Mouse (Mus musculus): Measurements from ENCODE around the gene Junb. TPM values are rescaled to one million over a fixed set of nuclear protein-coding genes. Genes with fewer than 3 reads are reported as not detected.

The Junb gene
- polyA plus RNA-seq, 1 experiment from 2014 or later, result 7.5 TPM

DNA sequence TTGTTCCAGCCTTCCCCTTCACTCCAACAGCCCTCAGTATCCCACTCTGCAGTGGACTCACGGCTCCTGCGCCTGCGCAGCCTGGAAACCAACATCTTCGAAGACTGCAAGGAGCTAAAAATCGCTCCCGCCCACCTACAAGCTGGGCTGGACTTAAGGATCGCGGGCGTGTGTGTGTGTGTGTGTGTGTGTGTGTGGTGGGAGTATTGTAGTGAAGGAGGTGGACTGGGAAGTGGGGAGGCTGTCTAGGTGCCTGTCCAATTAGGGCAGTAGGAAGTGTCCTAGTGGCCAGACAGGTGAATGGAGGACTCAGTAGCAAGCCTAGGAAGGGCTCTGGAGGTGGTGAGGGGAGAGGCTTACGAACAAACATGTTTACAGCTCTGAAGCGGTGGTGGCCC is 33.3 kb downstream of the Junb start:
- peak overlapping the region; percentile 67 for H3K4me2 ChIP-seq
- peak overlapping the region; percentile 56 for H3K4me3 ChIP-seq
- H3K4me1 ChIP-seq (replicated peaks), result peaks cover 37% of the 10 kb centered on the region
- H3K27ac ChIP-seq (replicated peaks), result peak overlapping the region; percentile 73
- no peaks in the 10 kb centered on the region for H3K9me3 ChIP-seq
- no peaks in the 10 kb centered on the region for H3K36me3 ChIP-seq
- H3K9ac ChIP-seq, result peak overlapping the region; percentile 73
- ATAC-seq (ENCODE audit: low read depth), result peak; percentile 59
- H3K27me3 ChIP-seq, result peaks cover 77% of the 10 kb centered on the region
- 5% methylated on average over 11 of the region's 11 CpGs for WGBS

DNA sequence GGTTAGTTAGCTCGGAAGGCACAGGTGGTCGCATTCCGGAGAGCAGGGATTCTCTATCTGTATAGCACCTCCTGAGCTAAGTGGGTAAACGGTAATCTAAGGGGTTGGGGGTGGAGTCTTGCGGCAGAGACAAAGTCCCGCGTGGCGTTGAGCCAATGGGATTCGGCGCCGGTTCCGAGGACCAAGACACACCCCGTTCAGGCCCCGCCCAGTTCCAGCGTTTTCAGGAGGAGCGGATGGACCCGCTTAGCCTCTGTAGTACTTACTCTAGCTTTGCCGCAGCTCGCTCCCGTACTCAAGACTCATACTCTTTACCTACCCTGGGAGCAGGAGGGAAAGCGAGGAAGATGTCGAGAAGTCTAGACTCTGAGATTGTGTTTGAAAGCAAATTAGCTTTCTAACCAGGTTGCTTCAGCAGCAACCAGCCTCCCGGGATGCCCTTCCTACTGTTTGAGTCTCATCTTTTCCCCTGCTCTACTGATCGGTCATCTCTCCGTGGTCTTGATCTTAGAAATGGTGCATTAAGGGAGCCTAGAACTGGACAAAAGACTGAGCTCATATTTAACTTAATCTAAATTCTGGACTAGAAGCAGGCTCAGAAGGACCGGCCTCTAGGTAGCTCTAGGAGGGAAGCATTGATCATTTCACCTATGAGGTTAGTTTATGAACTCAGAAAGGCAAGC is 33.9 kb downstream of the Junb start:
- Histone ChIP-seq H3K9ac (peak overlapping the region; percentile 73), H3K9me3 (no peaks in the 10 kb centered on the region), H3K4me2 (peak overlapping the region; percentile 67), H3K4me1 (replicated peaks) (peaks cover 37% of the 10 kb centered on the region), H3K4me3 (peak overlapping the region; percentile 56), H3K27ac (replicated peaks) (no peak overlapping the region), H3K36me3 (no peaks in the 10 kb centered on the region), H3K27me3 (peaks cover 74% of the 10 kb centered on the region)
- ATAC-seq (ENCODE audit: low read depth), result no peak
- under 1% methylated on average over 26 of the region's 26 CpGs for WGBS

DNA sequence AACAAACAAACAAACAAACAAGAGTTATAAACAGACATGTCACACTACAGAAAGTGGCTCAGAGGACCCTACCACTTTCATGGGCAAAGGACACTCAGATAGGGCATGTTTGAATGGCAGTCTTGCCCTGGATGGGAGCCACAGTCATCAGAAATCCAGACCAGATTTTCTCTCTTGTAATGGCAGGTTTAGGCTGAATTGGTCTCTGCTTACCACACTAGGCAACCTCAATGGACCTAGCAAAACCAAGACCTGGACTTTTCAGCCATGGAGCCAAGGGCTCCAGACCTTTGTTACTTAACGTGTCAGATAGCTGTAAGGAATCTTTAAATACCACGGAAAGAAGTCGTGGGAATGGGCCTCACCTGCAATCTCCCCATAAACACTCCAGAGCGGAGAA is 34.8 kb downstream of the Junb start:
- H3K4me3 ChIP-seq, result peak overlapping the region; percentile 56; the same call in 1 of the 2 replicates
- peak overlapping the region; percentile 67; the same call in 1 of the 2 replicates for H3K4me2 ChIP-seq
- no peak overlapping the region for H3K27ac ChIP-seq (replicated peaks)
- H3K9ac ChIP-seq, result no peak overlapping the region
- ATAC-seq (ENCODE audit: low read depth), result no peak
- 20% methylated on average over 4 of the region's 4 CpGs for WGBS
- H3K36me3 ChIP-seq, result no peaks in the 10 kb centered on the region
- H3K4me1 ChIP-seq (replicated peaks), result peaks cover 37% of the 10 kb centered on the region
- H3K9me3 ChIP-seq, result no peaks in the 10 kb centered on the region
- peaks cover 76% of the 10 kb centered on the region for H3K27me3 ChIP-seq

DNA sequence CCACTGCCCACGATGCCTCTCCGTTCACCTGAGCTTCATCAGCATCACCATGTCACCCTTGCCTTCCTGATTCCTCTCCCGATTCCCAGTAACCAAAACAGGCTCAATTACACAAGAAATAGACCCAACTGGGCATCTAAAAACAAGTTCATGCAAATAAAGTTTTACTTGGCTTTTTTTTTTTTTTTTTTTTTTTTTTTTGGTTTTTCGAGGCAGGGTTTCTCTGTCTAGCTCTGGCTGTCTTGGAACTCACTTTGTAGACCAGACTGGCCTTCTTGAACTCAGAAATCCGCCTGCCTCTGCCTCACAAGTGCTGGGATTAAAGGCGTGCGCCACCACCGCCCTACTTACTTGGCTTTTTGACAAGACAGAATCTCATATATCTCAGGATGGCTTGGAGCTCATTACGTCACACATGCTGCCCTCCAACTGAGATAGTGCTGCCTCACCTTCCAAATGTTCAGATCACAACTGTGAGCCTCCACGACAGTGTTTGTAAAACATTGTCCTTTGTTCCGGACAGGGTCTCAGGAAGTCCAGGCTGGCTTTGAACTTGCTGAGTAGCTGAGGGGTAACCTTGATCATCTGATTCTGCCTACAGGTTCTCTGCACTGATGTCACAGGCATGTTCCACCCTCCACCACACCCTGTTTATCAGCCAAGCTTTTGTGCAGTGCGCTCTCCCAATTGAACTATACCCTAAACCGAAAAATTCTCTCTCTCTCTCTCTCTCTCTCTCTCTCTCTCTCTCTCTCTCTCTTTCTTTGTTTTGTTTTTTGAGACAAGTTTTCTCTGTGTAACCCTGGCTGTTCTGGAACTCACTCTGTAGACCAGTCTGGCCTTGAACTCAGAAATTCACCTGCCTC is 40.7 kb downstream of the Junb start:
- peaks cover under 1% of the 10 kb centered on the region for H3K36me3 ChIP-seq
- ATAC-seq (ENCODE audit: low read depth), result no peak
- H3K4me2 ChIP-seq, result peak overlapping the region; percentile 90
- peak overlapping the region; percentile 40; the same call in 1 of the 2 replicates for H3K27ac ChIP-seq (replicated peaks)
- peak overlapping the region; percentile 94; the same call in 1 of the 2 replicates for H3K9ac ChIP-seq
- H3K4me1 ChIP-seq (replicated peaks), result peaks cover 37% of the 10 kb centered on the region
- WGBS, result 64% methylated on average over 13 of the region's 13 CpGs
- H3K4me3 ChIP-seq, result peak overlapping the region; percentile 73
- no peaks in the 10 kb centered on the region for H3K9me3 ChIP-seq
- peaks cover 51% of the 10 kb centered on the region for H3K27me3 ChIP-seq

DNA sequence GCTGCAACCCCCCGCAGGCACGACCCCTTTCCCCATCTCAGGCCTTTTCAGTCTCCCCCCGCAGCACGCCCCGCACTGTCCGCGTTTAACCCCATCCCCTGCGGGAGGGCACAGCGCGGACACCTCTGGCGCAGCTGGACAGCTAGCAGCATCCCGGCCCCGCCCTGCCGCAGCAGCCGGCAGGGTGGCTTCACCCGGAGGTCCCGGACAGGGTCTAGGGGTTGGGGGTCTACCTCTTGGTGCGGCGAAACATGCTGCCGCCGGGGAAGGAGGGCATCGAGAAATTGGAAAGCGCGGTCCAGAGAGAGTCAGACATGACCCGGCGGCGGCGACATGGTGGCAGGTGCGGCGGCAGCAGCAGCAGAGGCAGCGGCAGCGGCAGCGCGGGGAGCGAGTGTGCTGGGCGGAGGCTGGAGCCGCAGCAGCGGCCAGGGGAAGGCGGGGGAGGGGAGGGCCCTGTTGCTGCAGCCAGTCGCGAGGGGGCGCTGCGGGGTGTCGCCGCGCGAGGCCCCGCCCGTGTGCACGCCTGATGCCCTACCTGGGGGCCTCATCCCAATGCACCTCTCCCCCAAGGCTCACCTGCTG is 41.5 kb downstream of the Junb start, which contains the start of gene Mast1:
Gene Mast1, minus strand, starts transcription at position 398 of the 585 bp plus-strand sequence.
- Histone ChIP-seq H3K9me3 (no peaks in the 10 kb centered on the region), H3K27me3 (peaks cover 53% of the 10 kb centered on the region), H3K9ac (peak within 1 kb of the TSS; percentile 94), H3K27ac (replicated peaks) (peak within 1 kb of the TSS; percentile 98), H3K4me2 (peak within 1 kb of the TSS; percentile 90), H3K36me3 (peaks cover 9% of the 10 kb centered on the region), H3K4me3 (peak within 1 kb of the TSS; percentile 73), H3K4me1 (replicated peaks) (peaks cover 37% of the 10 kb centered on the region)
- peak; percentile 55 for ATAC-seq (ENCODE audit: low read depth)
- WGBS, result under 1% methylated on average over 50 of the region's 50 CpGs

DNA sequence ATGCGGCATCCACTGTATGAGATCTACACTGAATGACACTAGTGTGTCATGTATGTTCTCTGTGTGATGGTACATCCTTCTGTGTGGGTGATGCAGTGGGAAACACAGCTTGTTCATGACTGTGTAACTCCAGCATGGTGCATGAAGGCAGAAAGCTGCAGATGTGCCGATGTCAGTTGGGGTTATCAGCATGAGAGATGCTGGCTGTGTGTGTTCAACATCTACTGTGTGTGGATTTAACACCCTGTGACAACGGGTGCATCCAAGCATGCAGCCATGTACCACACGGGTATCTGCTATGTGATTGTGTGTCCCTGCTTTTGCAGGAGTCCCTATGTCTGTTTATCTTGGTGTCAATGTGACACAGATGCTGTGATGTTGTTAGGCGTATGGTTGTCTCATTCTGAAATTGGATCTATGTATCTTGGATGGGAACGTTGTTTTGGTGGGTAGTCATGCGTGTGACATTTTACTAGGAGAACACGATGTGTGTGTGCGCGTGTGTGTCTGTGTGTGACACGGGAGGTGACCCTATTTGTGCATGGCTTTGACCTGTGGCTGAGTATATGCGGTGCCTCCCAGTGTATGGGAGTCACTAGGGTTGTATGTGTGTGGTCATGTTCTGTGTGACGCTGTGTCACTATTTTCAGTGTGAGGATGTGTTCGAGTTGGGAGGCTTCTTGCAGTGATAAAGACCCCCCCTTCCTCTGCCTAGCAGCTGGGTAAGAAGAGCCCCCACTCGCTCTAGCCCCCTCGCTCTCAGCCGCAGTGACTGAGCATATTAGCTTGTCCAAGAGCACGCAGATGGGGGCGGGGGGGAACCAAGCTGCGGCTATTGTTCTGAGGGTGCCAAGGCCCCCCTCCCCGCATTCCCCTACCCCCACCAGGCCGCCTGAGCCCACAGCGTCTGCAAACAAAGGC is 42.2 kb downstream of the Junb start:
- Histone ChIP-seq H3K27ac (replicated peaks) (peak overlapping the region; percentile 98), H3K36me3 (peaks cover 16% of the 10 kb centered on the region), H3K4me2 (peak overlapping the region; percentile 90), H3K9ac (peak overlapping the region; percentile 94), H3K27me3 (peaks cover 57% of the 10 kb centered on the region), H3K4me3 (peak overlapping the region; percentile 73), H3K4me1 (replicated peaks) (peaks cover 37% of the 10 kb centered on the region), H3K9me3 (no peaks in the 10 kb centered on the region)
- peak; percentile 55 for ATAC-seq (ENCODE audit: low read depth)
- 19% methylated on average over 23 of the region's 23 CpGs for WGBS

DNA sequence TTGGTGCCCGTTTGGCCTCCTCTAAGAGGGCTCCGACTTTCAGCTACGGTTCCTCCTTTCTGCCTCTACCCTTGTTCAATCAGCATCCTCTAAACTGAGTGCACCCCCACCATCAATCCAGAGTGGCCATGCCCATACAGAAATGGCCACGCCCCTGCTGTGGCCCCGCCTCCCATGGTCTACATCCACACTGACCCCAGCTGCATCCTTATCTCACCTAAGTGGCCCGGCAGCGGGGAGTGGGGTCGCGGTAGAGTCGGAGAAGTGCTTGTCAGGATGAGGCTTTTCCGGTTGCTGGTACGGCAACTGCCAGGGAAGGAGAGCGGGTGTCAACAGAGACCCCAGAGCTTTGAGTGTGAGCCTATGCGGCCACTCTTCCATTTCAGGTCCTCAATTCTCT is 43.0 kb downstream of the Junb start:
- H3K4me2 ChIP-seq, result peak overlapping the region; percentile 90
- peak overlapping the region; percentile 73 for H3K4me3 ChIP-seq
- H3K4me1 ChIP-seq (replicated peaks), result peaks cover 37% of the 10 kb centered on the region
- WGBS, result 4% methylated on average over 14 of the region's 14 CpGs
- H3K9ac ChIP-seq, result peak overlapping the region; percentile 94
- peak; percentile 36; the same call in 1 of the 2 replicates for ATAC-seq (ENCODE audit: low read depth)
- H3K27me3 ChIP-seq, result peaks cover 55% of the 10 kb centered on the region
- peaks cover 24% of the 10 kb centered on the region for H3K36me3 ChIP-seq
- H3K27ac ChIP-seq (replicated peaks), result peak overlapping the region; percentile 98
- H3K9me3 ChIP-seq, result no peaks in the 10 kb centered on the region

DNA sequence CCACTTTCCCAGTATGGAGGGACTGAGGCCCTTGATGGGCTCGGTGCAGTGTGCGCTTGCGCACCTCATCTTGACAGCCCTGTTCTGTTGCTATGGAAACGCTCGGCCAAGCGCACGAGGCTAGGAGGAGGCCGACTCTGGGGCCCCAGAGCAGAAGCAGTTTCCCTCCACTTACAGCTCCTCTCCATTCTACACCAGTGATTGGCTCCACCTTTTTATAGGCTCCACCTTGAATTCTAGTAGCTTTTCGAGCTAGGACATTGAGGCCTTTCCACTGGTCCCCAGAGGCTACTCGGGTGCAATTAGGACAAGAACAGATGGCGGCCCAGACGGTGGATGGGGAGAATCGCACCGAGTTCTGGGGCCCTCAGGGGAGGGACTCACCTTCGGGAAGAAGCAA is 43.7 kb downstream of the Junb start:
- H3K4me2 ChIP-seq, result peak overlapping the region; percentile 90
- H3K27ac ChIP-seq (replicated peaks), result peak overlapping the region; percentile 98
- peak overlapping the region; percentile 73 for H3K4me3 ChIP-seq
- peaks cover 37% of the 10 kb centered on the region for H3K4me1 ChIP-seq (replicated peaks)
- H3K9ac ChIP-seq, result peak overlapping the region; percentile 94
- peak; percentile 72 for ATAC-seq (ENCODE audit: low read depth)
- H3K36me3 ChIP-seq, result peaks cover 30% of the 10 kb centered on the region
- WGBS, result under 1% methylated on average over 15 of the region's 15 CpGs
- H3K9me3 ChIP-seq, result no peaks in the 10 kb centered on the region
- peaks cover 58% of the 10 kb centered on the region for H3K27me3 ChIP-seq

DNA sequence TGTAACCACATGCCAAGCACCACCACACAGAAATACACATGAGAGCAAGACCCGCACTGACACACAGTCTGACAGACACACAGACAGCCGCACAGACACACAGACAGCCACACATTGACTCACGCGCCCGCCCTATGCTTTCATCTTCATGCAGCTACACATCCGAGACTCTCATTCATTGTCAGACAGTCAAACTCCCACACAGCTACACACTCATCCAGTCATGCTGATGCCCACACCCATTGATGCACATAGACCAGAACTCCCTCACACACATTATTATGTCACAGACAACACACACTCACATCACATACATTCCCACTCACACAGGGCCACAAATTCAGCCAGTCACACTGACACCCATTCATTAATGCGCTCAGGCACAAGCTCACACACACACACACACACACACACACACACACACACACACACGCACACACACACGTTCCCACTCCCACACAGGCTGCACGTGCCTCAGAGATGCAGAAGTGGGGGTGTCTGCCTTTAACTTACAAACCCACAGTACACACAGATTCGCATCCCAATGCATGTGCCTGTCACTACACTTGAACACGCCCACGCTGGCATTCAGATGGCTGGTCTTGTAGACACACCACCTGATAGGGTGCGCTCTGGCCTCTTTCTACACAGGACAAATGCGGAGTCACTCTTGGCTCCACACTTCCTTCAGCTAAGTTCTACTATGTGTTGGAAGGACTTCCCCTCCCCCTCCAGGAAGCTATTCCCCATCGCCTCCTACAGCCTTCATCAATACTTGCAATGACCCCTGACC is 44.6 kb downstream of the Junb start:
- Histone ChIP-seq H3K9me3 (no peaks in the 10 kb centered on the region), H3K4me1 (replicated peaks) (peaks cover 43% of the 10 kb centered on the region), H3K4me2 (peak overlapping the region; percentile 90), H3K4me3 (peak overlapping the region; percentile 73), H3K36me3 (peaks cover 33% of the 10 kb centered on the region), H3K9ac (peak overlapping the region; percentile 94), H3K27me3 (peaks cover 59% of the 10 kb centered on the region), H3K27ac (replicated peaks) (no peak overlapping the region)
- 81% methylated on average over 16 of the region's 16 CpGs for WGBS
- ATAC-seq (ENCODE audit: low read depth), result no peak

DNA sequence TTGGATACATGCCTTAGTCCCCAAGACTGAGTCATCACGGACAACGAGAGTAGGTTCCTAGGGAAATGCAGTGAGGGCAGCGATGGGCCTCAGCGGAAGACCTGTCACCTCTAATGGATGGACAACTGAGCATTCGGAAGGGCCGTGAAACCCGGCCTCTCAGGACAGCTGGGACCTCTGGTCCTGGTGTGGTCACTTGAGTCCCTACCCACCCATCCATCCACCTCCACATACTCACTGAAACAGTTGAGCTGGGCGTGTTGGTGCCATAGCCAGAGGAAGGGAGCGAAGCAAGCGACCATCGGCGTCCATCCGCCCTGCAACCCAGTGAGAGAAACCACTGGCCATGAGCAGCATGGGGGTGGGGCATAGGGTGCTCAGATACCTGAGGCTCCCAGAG is 47.9 kb downstream of the Junb start:
- Histone ChIP-seq H3K4me2 (no peak overlapping the region), H3K4me3 (no peak overlapping the region), H3K27ac (replicated peaks) (no peak overlapping the region), H3K36me3 (peaks cover 60% of the 10 kb centered on the region), H3K9ac (no peak overlapping the region), H3K27me3 (peaks cover 56% of the 10 kb centered on the region), H3K4me1 (replicated peaks) (peaks cover 33% of the 10 kb centered on the region), H3K9me3 (no peaks in the 10 kb centered on the region)
- WGBS, result 85% methylated on average over 13 of the region's 13 CpGs
- ATAC-seq (ENCODE audit: low read depth), result no peak
